Mouse (Mus musculus): ENCODE measurements around the gene Gm10974. TPM values are rescaled to one million over a fixed set of nuclear protein-coding genes. Genes with fewer than 3 reads are reported as not detected.
A peak's percentile ranks its signal among the peaks of the same experiment; 100 is the strongest.

The Gm10974 gene
- polyA plus RNA-seq, 2 experiments: not detected

DNA sequence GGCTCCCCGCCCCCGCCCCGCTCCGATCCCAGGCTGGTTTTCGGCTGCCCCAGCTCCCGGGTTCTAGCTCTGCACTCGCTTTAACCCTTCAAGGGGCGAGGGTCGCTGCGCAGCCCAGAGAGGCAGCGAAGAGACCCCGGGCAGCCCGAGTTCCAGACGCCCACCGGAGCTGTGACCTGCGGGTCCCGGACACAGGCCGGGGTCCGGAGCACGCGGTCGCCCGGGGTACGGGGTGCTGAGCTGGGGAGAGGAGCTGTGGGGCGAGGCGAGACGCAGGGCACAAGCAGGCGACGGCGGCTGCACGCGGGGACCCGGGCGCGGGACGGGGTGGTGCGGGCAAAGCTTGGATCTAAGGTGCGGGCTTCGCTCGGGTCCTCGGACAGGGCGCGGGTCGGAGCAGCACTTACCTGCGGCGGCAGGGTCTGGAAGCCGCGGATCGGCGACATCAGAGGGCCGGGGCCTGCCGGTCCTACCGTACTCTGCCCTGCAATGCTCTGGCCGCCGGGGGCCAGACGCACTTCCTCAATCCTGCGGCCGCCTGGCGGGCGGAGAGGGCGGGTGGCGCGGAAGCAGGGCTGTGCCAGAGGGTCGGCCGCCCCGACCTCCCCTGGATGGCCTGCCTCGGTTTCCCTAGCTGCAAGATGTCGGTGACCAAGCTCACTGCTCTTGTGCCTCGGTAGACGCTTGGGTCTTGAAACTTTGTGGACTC, 22.3 kb downstream of the Gm10974 start, which contains the start of gene Lrrk1:
Lrrk1 (minus strand) TSS at position 538 of the 709 bp plus-strand sequence.
- Histone ChIP-seq H3K27ac (replicated peaks; ENCODE audit: low read depth, low read length) (peak within 1 kb of the TSS; percentile 39), H3K4me2 (replicated peaks; ENCODE audit: low read depth, low read length, severe bottlenecking) (peak within 1 kb of the TSS; percentile 96), H3K9ac (ENCODE audit: low read depth, low read length, severe bottlenecking) (peak within 1 kb of the TSS; percentile 90), H3K27me3 (ENCODE audit: control insufficient read depth, insufficient read depth, low read length) (no peaks in the 10 kb centered on the region), H3K4me1 (ENCODE audit: control insufficient read depth, insufficient read depth, low read length) (peaks cover 17% of the 10 kb centered on the region), H3K36me3 (ENCODE audit: control insufficient read depth, insufficient read depth, low read length) (no peaks in the 10 kb centered on the region), H3K4me3 (replicated peaks; ENCODE audit: low read length) (peak within 1 kb of the TSS; percentile 72), H3K9me3 (ENCODE audit: control insufficient read depth, low read length) (no peaks in the 10 kb centered on the region)
- peak; percentile 26 for DNase-seq (ENCODE audit: low spot score)
- TF ChIP-seq POLR2A (IDR thresholded peaks at IDR 0.05; ENCODE audit: borderline replicate concordance, extremely low read depth, insufficient read depth, insufficient read length): peak; percentile 61; the same call in 1 of the 2 replicates
- WGBS: under 1% methylated on average over 39 of the region's 70 CpGs
- peak; percentile 74; the same call in 1 of the 2 replicates for ATAC-seq (ENCODE audit: low FRiP score, low read depth)

DNA sequence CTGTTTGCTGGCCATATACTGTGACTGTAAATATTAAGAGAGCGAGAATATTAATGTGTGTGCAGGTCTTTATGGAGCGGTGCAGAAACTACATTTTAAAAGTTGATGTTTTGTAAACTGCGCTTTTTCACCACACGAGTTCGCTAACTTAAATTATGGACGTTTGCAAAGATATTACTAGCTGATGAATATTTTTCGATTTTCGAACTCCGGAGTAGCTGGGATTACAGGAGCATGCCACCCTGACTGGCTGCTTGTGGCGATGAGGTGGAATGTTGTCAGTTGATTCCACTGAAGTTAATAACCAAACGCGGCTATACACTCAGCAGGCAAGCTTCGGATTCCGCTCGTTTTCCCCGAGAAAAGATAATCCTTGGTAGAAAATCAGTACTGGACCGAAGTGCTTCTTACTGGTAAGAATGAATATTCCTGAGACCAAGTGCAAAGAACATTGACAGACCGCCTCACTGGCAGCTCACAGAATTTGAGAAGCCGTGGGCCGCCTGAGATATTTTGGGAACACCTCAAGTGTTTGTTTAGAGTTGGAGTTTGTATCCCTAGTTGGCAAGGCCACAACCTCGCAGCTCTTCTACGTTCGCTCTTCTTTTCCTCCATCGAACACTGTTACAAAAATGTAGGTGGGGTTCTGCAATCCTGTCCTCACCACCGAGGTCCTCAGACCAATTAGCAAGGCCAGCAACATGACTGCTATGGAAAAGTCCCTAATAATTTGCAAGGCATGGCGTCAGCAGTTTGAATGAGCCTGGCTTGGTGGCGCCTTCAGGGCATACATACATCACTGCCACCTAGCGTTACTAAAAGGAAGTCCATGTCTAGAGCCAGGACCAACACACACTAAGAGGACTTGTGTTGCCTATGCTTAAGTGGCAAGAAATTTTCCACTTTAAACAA, 23.2 kb downstream of the Gm10974 start:
- Histone ChIP-seq H3K9me3 (ENCODE audit: control insufficient read depth, low read length) (no peaks in the 10 kb centered on the region), H3K4me1 (ENCODE audit: control insufficient read depth, insufficient read depth, low read length) (peaks cover 11% of the 10 kb centered on the region), H3K36me3 (ENCODE audit: control insufficient read depth, insufficient read depth, low read length) (no peaks in the 10 kb centered on the region), H3K9ac (ENCODE audit: low read depth, low read length, severe bottlenecking) (peak overlapping the region; percentile 90), H3K4me3 (replicated peaks; ENCODE audit: low read length) (peak overlapping the region; percentile 72), H3K27ac (replicated peaks; ENCODE audit: low read depth, low read length) (no peak overlapping the region), H3K27me3 (ENCODE audit: control insufficient read depth, insufficient read depth, low read length) (no peaks in the 10 kb centered on the region), H3K4me2 (replicated peaks; ENCODE audit: low read depth, low read length, severe bottlenecking) (peak overlapping the region; percentile 96)
- WGBS: 11% methylated on average over 28 of the region's 28 CpGs
- ATAC-seq (ENCODE audit: low FRiP score, low read depth): peak; percentile 79
- DNase-seq (ENCODE audit: low spot score): peak; percentile 90
- no peak for TF ChIP-seq POLR2A (IDR thresholded peaks at IDR 0.05; ENCODE audit: borderline replicate concordance, extremely low read depth, insufficient read depth, insufficient read length)

DNA sequence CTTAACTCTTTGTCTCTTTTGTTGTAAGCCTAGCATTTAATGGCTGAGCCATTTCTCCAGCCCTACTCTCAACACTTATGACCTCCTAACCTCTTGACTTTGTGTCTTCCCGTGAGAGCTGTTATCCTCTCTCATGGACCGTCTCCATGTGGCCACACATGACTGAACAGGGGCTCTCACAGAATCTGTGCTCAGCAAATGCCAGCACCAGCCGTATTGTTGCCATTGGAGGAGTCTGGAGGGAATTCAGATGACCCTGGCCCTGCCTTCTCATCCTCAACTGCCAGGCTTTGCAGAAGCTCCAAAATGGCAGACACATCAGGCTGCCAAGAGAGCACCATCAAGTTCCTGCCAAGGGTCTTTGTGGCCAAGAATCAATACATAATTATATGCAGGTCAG, 31.6 kb downstream of the Gm10974 start:
- no peaks in the 10 kb centered on the region for H3K27me3 ChIP-seq (ENCODE audit: control insufficient read depth, insufficient read depth, low read length)
- no peak for TF ChIP-seq POLR2A (IDR thresholded peaks at IDR 0.05; ENCODE audit: borderline replicate concordance, extremely low read depth, insufficient read depth, insufficient read length)
- no peak overlapping the region for H3K9ac ChIP-seq (ENCODE audit: low read depth, low read length, severe bottlenecking)
- H3K4me3 ChIP-seq (replicated peaks; ENCODE audit: low read length): no peak overlapping the region
- no peak overlapping the region for H3K27ac ChIP-seq (replicated peaks; ENCODE audit: low read depth, low read length)
- DNase-seq (ENCODE audit: low spot score) (no peak), ATAC-seq (ENCODE audit: low FRiP score, low read depth) (no peak)
- H3K4me2 ChIP-seq (replicated peaks; ENCODE audit: low read depth, low read length, severe bottlenecking): no peak overlapping the region
- no peaks in the 10 kb centered on the region for H3K9me3 ChIP-seq (ENCODE audit: control insufficient read depth, low read length)
- 72% methylated on average over 3 of the region's 3 CpGs for WGBS
- 0 out of 2 replicates have a peak, but pooled peaks cover 7% of the 10 kb centered on the region for H3K4me1 ChIP-seq (ENCODE audit: control insufficient read depth, insufficient read depth, low read length)
- no peaks in the 10 kb centered on the region for H3K36me3 ChIP-seq (ENCODE audit: control insufficient read depth, insufficient read depth, low read length)

DNA sequence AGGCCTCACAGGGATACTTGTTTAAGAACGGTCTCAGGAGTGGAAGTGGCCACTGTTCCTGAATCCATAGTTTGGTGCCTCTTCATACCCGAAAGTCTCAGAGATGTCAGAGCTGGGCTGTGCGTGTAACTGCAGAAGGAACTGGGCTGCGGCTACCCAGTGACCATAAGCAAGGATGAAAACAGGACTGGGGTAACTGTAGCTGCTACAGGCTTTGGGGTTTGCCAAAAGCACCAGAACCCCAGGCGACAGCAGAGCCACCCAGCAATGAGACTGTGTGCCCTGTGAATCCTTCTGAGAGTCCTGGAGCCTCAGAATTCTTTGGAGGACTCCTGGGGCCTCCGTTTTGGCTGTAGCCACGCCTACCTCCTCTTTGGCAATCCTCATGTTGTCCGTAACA, 35.9 kb downstream of the Gm10974 start:
- TF ChIP-seq POLR2A (IDR thresholded peaks at IDR 0.05; ENCODE audit: borderline replicate concordance, extremely low read depth, insufficient read depth, insufficient read length): no peak
- 56% methylated on average over 8 of the region's 8 CpGs for WGBS
- H3K4me2 ChIP-seq (replicated peaks; ENCODE audit: low read depth, low read length, severe bottlenecking): no peak overlapping the region
- H3K27me3 ChIP-seq (ENCODE audit: control insufficient read depth, insufficient read depth, low read length): no peaks in the 10 kb centered on the region
- no peak overlapping the region for H3K4me3 ChIP-seq (replicated peaks; ENCODE audit: low read length)
- H3K9ac ChIP-seq (ENCODE audit: low read depth, low read length, severe bottlenecking): no peak overlapping the region
- no peaks in the 10 kb centered on the region for H3K9me3 ChIP-seq (ENCODE audit: control insufficient read depth, low read length)
- DNase-seq (ENCODE audit: low spot score) (no peak), ATAC-seq (ENCODE audit: low FRiP score, low read depth) (no peak)
- no peaks in the 10 kb centered on the region for H3K36me3 ChIP-seq (ENCODE audit: control insufficient read depth, insufficient read depth, low read length)
- peaks cover 32% of the 10 kb centered on the region for H3K4me1 ChIP-seq (ENCODE audit: control insufficient read depth, insufficient read depth, low read length)
- no peak overlapping the region for H3K27ac ChIP-seq (replicated peaks; ENCODE audit: low read depth, low read length)

DNA sequence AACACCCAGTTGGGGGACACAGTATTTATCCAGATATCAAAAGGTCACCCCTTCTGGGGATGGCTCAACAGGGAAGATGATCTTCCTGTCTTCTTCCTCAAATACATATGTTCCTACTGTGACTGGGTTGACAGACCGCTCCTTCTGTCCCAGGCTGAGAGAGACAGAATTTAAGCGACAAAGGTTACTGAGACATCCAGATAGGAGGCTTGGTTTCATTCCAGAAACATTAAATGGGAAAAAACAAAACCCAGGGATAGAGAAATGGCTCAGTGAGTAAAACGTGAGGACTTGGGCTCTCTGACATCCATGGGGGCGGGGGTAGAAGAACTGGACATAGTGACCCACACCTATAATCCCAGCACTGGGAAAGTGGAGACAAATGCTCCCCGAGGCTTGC, 37.2 kb downstream of the Gm10974 start:
- Histone ChIP-seq H3K4me2 (replicated peaks; ENCODE audit: low read depth, low read length, severe bottlenecking) (no peak overlapping the region), H3K4me3 (replicated peaks; ENCODE audit: low read length) (no peak overlapping the region), H3K4me1 (ENCODE audit: control insufficient read depth, insufficient read depth, low read length) (peaks cover 32% of the 10 kb centered on the region), H3K27ac (replicated peaks; ENCODE audit: low read depth, low read length) (no peak overlapping the region), H3K36me3 (ENCODE audit: control insufficient read depth, insufficient read depth, low read length) (no peaks in the 10 kb centered on the region), H3K9me3 (ENCODE audit: control insufficient read depth, low read length) (no peaks in the 10 kb centered on the region), H3K9ac (ENCODE audit: low read depth, low read length, severe bottlenecking) (no peak overlapping the region), H3K27me3 (ENCODE audit: control insufficient read depth, insufficient read depth, low read length) (no peaks in the 10 kb centered on the region)
- TF ChIP-seq POLR2A (IDR thresholded peaks at IDR 0.05; ENCODE audit: borderline replicate concordance, extremely low read depth, insufficient read depth, insufficient read length): no peak
- ATAC-seq (ENCODE audit: low FRiP score, low read depth): no peak
- WGBS: 83% methylated on average over 5 of the region's 5 CpGs
- DNase-seq (ENCODE audit: low spot score): no peak

All from limb, embryonic 14.5 days (tissue).